Mouse (Mus musculus) heart, postnatal 0 days (tissue): ENCODE measurements around the gene Sestd1.

Source experiments
- CTCF ChIP-seq: IDR thresholded peaks from 2 replicates; pipeline ENCODE4 v1.5.1; 2016; ENCODE audit warnings: antibody characterized with exemption, control low read depth, low read depth
- EP300 ChIP-seq: IDR thresholded peaks from 2 replicates; pipeline ENCODE4 v1.6.1; 2016; ENCODE audit warnings: antibody characterized with exemption, low read depth

- no peak for TF ChIP-seq CTCF
- no peak for TF ChIP-seq EP300
These were observed 79.3 kb downstream of the Sestd1 start for GRCm38 (mm10) chr2:77200958-77201614.
